Comparison of ENCODE assay signal across 8 mouse cellular contexts in genomic region chr17:5872506-5872905, GRCm38 (mm10). TPM values are rescaled to one million over a fixed set of nuclear protein-coding genes. Genes with fewer than 3 reads are reported as not detected.
DNase-seq lines count a peak whose midpoint lies in the region; ATAC-seq and TF ChIP-seq lines count a peak whose summit lies in the region.

No protein-coding gene starts in this region.

- H3K9me3 ChIP-seq in hindbrain, embryonic 15.5 days, result no peaks in the 10 kb centered on the region
- no peaks in the 10 kb centered on the region for H3K9me3 ChIP-seq in hindbrain, embryonic 11.5 days (ENCODE audit: control insufficient read depth, low read length)
- no peaks in the 10 kb centered on the region for H3K9me3 ChIP-seq in intestine, embryonic 15.5 days
- H3K9me3 ChIP-seq in lung, embryonic 14.5 days (ENCODE audit: low read depth, low read length), result no peaks in the 10 kb centered on the region
- H3K9me3 ChIP-seq in stomach, embryonic 15.5 days, result no peaks in the 10 kb centered on the region

- no peak overlapping the region for H3K9ac ChIP-seq in hindbrain, embryonic 15.5 days
- H3K9ac ChIP-seq in hindbrain, embryonic 11.5 days (ENCODE audit: low read depth, low read length), result no peak overlapping the region
- 0 out of 2 replicates have a peak overlapping the region, but pooled peaks have one; percentile 3 for H3K9ac ChIP-seq in intestine, embryonic 15.5 days
- H3K9ac ChIP-seq in lung, embryonic 14.5 days, result no peak overlapping the region
- H3K9ac ChIP-seq in stomach, embryonic 15.5 days, result no peak overlapping the region

- peak; percentile 69; the same call in 1 of the 2 replicates for ATAC-seq in hindbrain, embryonic 15.5 days (ENCODE audit: low FRiP score, low read depth)
- no peak for ATAC-seq in hindbrain, embryonic 11.5 days (ENCODE audit: low FRiP score)
- ATAC-seq in intestine, embryonic 15.5 days, result peak; percentile 48
- peak; percentile 86 for ATAC-seq in lung, embryonic 14.5 days (ENCODE audit: insufficient read depth)
- ATAC-seq in stomach, embryonic 15.5 days (ENCODE audit: insufficient read depth, low FRiP score, low read depth), result peak; percentile 73; the same call in 1 of the 2 replicates
- no peak for ATAC-seq in granulocyte monocyte progenitor cell, adult 5-6 weeks (replicated peaks; ENCODE audit: poor library complexity, severe bottlenecking)

- no peak overlapping the region for H3K4me2 ChIP-seq in hindbrain, embryonic 15.5 days
- H3K4me2 ChIP-seq in hindbrain, embryonic 11.5 days (replicated peaks; ENCODE audit: low read depth, low read length), result no peak overlapping the region
- no peak overlapping the region for H3K4me2 ChIP-seq in intestine, embryonic 15.5 days (replicated peaks)
- H3K4me2 ChIP-seq in lung, embryonic 14.5 days, result no peak overlapping the region
- H3K4me2 ChIP-seq in stomach, embryonic 15.5 days, result no peak overlapping the region

- no peak overlapping the region for H3K27ac ChIP-seq in hindbrain, embryonic 15.5 days (replicated peaks)
- H3K27ac ChIP-seq in hindbrain, embryonic 11.5 days (ENCODE audit: low read depth, low read length), result no peak overlapping the region
- no peak overlapping the region for H3K27ac ChIP-seq in intestine, embryonic 15.5 days
- H3K27ac ChIP-seq in lung, embryonic 14.5 days (ENCODE audit: low read depth), result no peak overlapping the region
- H3K27ac ChIP-seq in stomach, embryonic 15.5 days, result no peak overlapping the region

- no peak for DNase-seq in hindbrain, embryonic 11.5 days (ENCODE audit: low spot score)
- DNase-seq in adrenal gland, postnatal 10 days, result peak; percentile 81
- DNase-seq in gastrocnemius, adult 18-20 months (ENCODE audit: low spot score), result peak; percentile 32
- peak; percentile 86 for DNase-seq in lung, embryonic 14.5 days

- no peaks in the 10 kb centered on the region for H3K36me3 ChIP-seq in hindbrain, embryonic 15.5 days
- no peaks in the 10 kb centered on the region for H3K36me3 ChIP-seq in hindbrain, embryonic 11.5 days (ENCODE audit: control insufficient read depth, insufficient read depth, low read length)
- H3K36me3 ChIP-seq in intestine, embryonic 15.5 days, result no peaks in the 10 kb centered on the region
- H3K36me3 ChIP-seq in lung, embryonic 14.5 days (ENCODE audit: insufficient read depth), result no peaks in the 10 kb centered on the region
- H3K36me3 ChIP-seq in stomach, embryonic 15.5 days, result no peaks in the 10 kb centered on the region

- H3K27me3 ChIP-seq in hindbrain, embryonic 15.5 days, result no peaks in the 10 kb centered on the region
- H3K27me3 ChIP-seq in hindbrain, embryonic 11.5 days (ENCODE audit: control insufficient read depth, insufficient read depth, low read length), result no peaks in the 10 kb centered on the region
- H3K27me3 ChIP-seq in intestine, embryonic 15.5 days (replicated peaks), result no peaks in the 10 kb centered on the region
- no peaks in the 10 kb centered on the region for H3K27me3 ChIP-seq in lung, embryonic 14.5 days (ENCODE audit: insufficient read depth, low read length)
- no peaks in the 10 kb centered on the region for H3K27me3 ChIP-seq in stomach, embryonic 15.5 days (replicated peaks)

- no peak overlapping the region for H3K4me3 ChIP-seq in hindbrain, embryonic 15.5 days
- H3K4me3 ChIP-seq in hindbrain, embryonic 11.5 days (ENCODE audit: low read depth, low read length), result no peak overlapping the region
- no peak overlapping the region for H3K4me3 ChIP-seq in intestine, embryonic 15.5 days (replicated peaks)
- no peak overlapping the region for H3K4me3 ChIP-seq in lung, embryonic 14.5 days (ENCODE audit: low read depth, low read length)
- H3K4me3 ChIP-seq in stomach, embryonic 15.5 days (replicated peaks), result no peak overlapping the region

- peaks cover 3% of the 10 kb centered on the region; the same call in 1 of the 2 replicates for H3K4me1 ChIP-seq in hindbrain, embryonic 15.5 days (replicated peaks)
- no peaks in the 10 kb centered on the region for H3K4me1 ChIP-seq in hindbrain, embryonic 11.5 days (replicated peaks; ENCODE audit: control insufficient read depth, insufficient read depth, low read length)
- H3K4me1 ChIP-seq in intestine, embryonic 15.5 days (replicated peaks), result peaks cover 38% of the 10 kb centered on the region
- 0 out of 2 replicates have a peak, but pooled peaks cover 4% of the 10 kb centered on the region for H3K4me1 ChIP-seq in lung, embryonic 14.5 days (ENCODE audit: insufficient read depth)
- H3K4me1 ChIP-seq in stomach, embryonic 15.5 days, result peaks cover 10% of the 10 kb centered on the region; the same call in 1 of the 2 replicates

- TF ChIP-seq CTCF in lung, embryonic 14.5 days (IDR thresholded peaks at IDR 0.05; ENCODE audit: low read depth), result no peak

- WGBS in hindbrain, embryonic 15.5 days, result 44% methylated on average over 12 of the region's 12 CpGs
- 78% methylated on average over 12 of the region's 12 CpGs for WGBS in hindbrain, embryonic 11.5 days
- 41% methylated on average over 12 of the region's 12 CpGs for WGBS in intestine, embryonic 15.5 days
- 26% methylated on average over 12 of the region's 12 CpGs for WGBS in lung, embryonic 14.5 days
- WGBS in stomach, embryonic 15.5 days, result 39% methylated on average over 12 of the region's 12 CpGs

RNA-seq across cellular contexts. Expression of gene Snx9, which starts 31.4 kb away (rescaled TPM):
- polyA plus RNA-seq in hindbrain, embryonic 15.5 days (2015; fragmentation: Nextera tagmentation; extraction: Ambion mirVana), result 8.1 and 8.4 TPM in 2 replicates
- 20.7 and 22.5 TPM in 2 replicates for polyA plus RNA-seq in hindbrain, embryonic 11.5 days (2014; fragmentation: Nextera tagmentation; extraction: Ambion mirVana)
- total RNA-seq in adrenal gland, postnatal 10 days (2021), result 10 to 100 TPM; 48.3 to 51.7 TPM
- total RNA-seq in gastrocnemius, adult 18-20 months (2021), result 10 to 100 TPM; 24.6 to 28.9 TPM
- polyA plus RNA-seq in intestine, embryonic 15.5 days (2015; fragmentation: Nextera tagmentation; extraction: Ambion mirVana), result 49.8 and 55.9 TPM in 2 replicates
- 37.0 and 38.8 TPM in 2 replicates for polyA plus RNA-seq in lung, embryonic 14.5 days (2014; fragmentation: Nextera tagmentation; extraction: Ambion mirVana)
- 37.5 and 42.8 TPM in 2 replicates for polyA plus RNA-seq in stomach, embryonic 15.5 days (2015; fragmentation: Nextera tagmentation; extraction: Ambion mirVana)
- 29.5 and 33.9 TPM in 2 replicates for total RNA-seq in granulocyte monocyte progenitor cell, adult 5-6 weeks (2014; fragmentation: Nextera tagmentation)
- total RNA-seq in granulocyte monocyte progenitor cell, adult 5-6 weeks (2017), result 26.9 and 28.8 TPM in 2 replicates

Comparison
In these comparisons a context has a peak if more than half of its experiments do, and no peak if none do; other contexts are left out.
1. ATAC-seq: peak in hindbrain, embryonic 15.5 days (single experiment), intestine, embryonic 15.5 days (single experiment), lung, embryonic 14.5 days (single experiment) and stomach, embryonic 15.5 days (single experiment); none in hindbrain, embryonic 11.5 days (single experiment) and granulocyte monocyte progenitor cell, adult 5-6 weeks (single experiment).